Mouse (Mus musculus): ENCODE results near the gene Gm45711. TPM values are rescaled to one million over a fixed set of nuclear protein-coding genes. Genes with fewer than 3 reads are reported as not detected.

Gm45711 gene
- polyA plus RNA-seq, 1 experiment from 2014 or later: not detected

DNA sequence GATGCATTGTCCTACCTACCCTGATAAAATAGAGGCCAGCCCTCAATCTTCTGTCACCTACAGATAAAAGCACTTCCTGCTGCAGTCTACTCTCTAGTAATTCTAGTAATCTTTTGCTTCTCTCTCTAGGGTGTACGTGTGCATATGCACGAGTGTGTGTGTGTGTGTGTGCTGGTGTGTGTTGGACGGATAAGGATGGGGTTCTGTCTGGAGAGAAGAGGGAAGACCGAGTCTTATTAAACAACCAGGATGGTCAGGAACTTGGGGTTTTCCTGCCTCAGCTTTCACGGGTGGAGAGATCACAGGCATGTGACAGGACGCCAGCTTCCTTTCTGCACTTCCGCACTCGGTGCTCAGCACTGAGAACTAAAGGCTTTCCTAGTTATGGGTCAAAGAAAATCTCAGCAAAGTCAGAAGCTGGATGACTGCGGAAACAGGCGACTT lies 70.4 kb downstream of the Gm45711 start:
- 88% methylated on average over 10 of the region's 10 CpGs for WGBS
- H3K4me3 ChIP-seq (replicated peaks; ENCODE audit: low read depth, low read length): no peak overlapping the region
- H3K36me3 ChIP-seq (ENCODE audit: control insufficient read depth, insufficient read depth, low read length): peaks cover 94% of the 10 kb centered on the region
- H3K27ac ChIP-seq (replicated peaks; ENCODE audit: low read depth, low read length): no peak overlapping the region
- ATAC-seq (ENCODE audit: low FRiP score, low TSS enrichment): no peak
- H3K9me3 ChIP-seq (ENCODE audit: control insufficient read depth, low read length): no peaks in the 10 kb centered on the region
- H3K4me2 ChIP-seq (ENCODE audit: low read length): no peak overlapping the region
- no peak for DNase-seq
- no peaks in the 10 kb centered on the region for H3K27me3 ChIP-seq (ENCODE audit: control insufficient read depth, insufficient read depth, low read length)
- H3K9ac ChIP-seq (replicated peaks; ENCODE audit: low read length): no peak overlapping the region
- H3K4me1 ChIP-seq (ENCODE audit: control insufficient read depth, insufficient read depth, low read length): no peaks in the 10 kb centered on the region

DNA sequence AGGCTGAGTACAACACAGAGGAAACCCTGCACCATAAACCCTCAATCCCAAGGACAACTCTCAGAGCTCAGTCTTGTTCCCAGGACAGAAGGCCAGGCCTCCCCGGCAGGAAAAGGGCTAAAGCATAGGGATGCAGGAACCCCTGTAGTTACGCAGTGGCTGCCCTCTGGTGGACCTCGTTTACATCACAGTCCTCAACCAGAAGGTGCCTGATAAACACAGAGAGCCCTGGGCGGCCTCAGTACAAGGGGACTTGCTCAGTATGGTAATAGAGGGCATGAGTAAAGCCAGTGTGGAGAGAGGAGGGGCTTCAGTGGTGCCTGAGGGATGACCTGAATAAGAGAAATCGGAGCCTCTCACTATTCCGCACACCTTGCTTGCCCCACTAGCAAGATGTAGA lies 75.3 kb downstream of the Gm45711 start:
- Histone ChIP-seq H3K27ac (replicated peaks; ENCODE audit: low read depth, low read length) (no peak overlapping the region), H3K9me3 (ENCODE audit: control insufficient read depth, low read length) (no peaks in the 10 kb centered on the region), H3K27me3 (ENCODE audit: control insufficient read depth, insufficient read depth, low read length) (no peaks in the 10 kb centered on the region), H3K4me1 (ENCODE audit: control insufficient read depth, insufficient read depth, low read length) (no peaks in the 10 kb centered on the region), H3K9ac (replicated peaks; ENCODE audit: low read length) (no peak overlapping the region), H3K4me3 (replicated peaks; ENCODE audit: low read depth, low read length) (no peak overlapping the region), H3K4me2 (ENCODE audit: low read length) (no peak overlapping the region), H3K36me3 (ENCODE audit: control insufficient read depth, insufficient read depth, low read length) (peaks cover 92% of the 10 kb centered on the region)
- WGBS: 39% methylated on average over 6 of the region's 6 CpGs
- DNase-seq (peak; percentile 63), ATAC-seq (ENCODE audit: low FRiP score, low TSS enrichment) (peak; percentile 57; the same call in 1 of the 2 replicates)

DNA sequence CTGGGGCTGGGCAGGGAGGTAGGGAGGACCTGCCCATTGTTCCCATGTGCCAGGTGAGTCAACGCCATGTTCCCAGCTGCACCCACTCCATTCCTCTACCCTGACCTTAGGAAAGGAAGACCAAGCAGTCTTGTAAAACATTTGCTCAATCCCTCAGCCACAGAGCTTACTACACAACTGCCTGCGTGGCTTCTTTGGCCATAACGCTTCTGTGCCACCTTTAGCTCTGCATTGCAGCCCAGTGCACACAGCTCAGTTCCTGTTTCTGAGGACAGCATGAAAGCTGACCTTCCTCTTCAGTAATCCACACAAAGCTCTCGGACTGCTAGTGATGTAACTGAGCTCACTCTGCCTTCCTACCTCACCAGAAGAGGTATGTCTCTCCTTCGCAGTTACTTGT lies 77.0 kb downstream of the Gm45711 start:
- Histone ChIP-seq H3K9ac (replicated peaks; ENCODE audit: low read length) (no peak overlapping the region), H3K27ac (replicated peaks; ENCODE audit: low read depth, low read length) (no peak overlapping the region), H3K4me1 (ENCODE audit: control insufficient read depth, insufficient read depth, low read length) (no peaks in the 10 kb centered on the region), H3K27me3 (ENCODE audit: control insufficient read depth, insufficient read depth, low read length) (no peaks in the 10 kb centered on the region), H3K4me2 (ENCODE audit: low read length) (no peak overlapping the region), H3K36me3 (ENCODE audit: control insufficient read depth, insufficient read depth, low read length) (peaks cover 91% of the 10 kb centered on the region), H3K9me3 (ENCODE audit: control insufficient read depth, low read length) (no peaks in the 10 kb centered on the region), H3K4me3 (replicated peaks; ENCODE audit: low read depth, low read length) (no peak overlapping the region)
- no peak for ATAC-seq (ENCODE audit: low FRiP score, low TSS enrichment)
- DNase-seq: no peak
- WGBS: 96% methylated on average over 5 of the region's 5 CpGs

GRCm38 (mm10) chr8:104232039-104232438 lies 77.8 kb downstream of the Gm45711 start:
- peaks cover 91% of the 10 kb centered on the region for H3K36me3 ChIP-seq (ENCODE audit: control insufficient read depth, insufficient read depth, low read length)
- no peaks in the 10 kb centered on the region for H3K9me3 ChIP-seq (ENCODE audit: control insufficient read depth, low read length)
- no peak overlapping the region for H3K27ac ChIP-seq (replicated peaks; ENCODE audit: low read depth, low read length)
- no peak overlapping the region for H3K4me2 ChIP-seq (ENCODE audit: low read length)
- no peaks in the 10 kb centered on the region for H3K4me1 ChIP-seq (ENCODE audit: control insufficient read depth, insufficient read depth, low read length)
- DNase-seq (no peak), ATAC-seq (ENCODE audit: low FRiP score, low TSS enrichment) (no peak)
- no peak overlapping the region for H3K9ac ChIP-seq (replicated peaks; ENCODE audit: low read length)
- no peak overlapping the region for H3K4me3 ChIP-seq (replicated peaks; ENCODE audit: low read depth, low read length)
- no peaks in the 10 kb centered on the region for H3K27me3 ChIP-seq (ENCODE audit: control insufficient read depth, insufficient read depth, low read length)
- 96% methylated on average over 4 of the region's 4 CpGs for WGBS

Other genes starting within 250 kb of the Gm45711 start
- 5.3 and 12.7 TPM in 2 replicates for gene Cdh5, start 208.5 kb downstream of the Gm45711 start, polyA plus RNA-seq (2014; fragmentation: Nextera tagmentation; extraction: Ambion mirVana)
- 6.3 and 8.3 TPM in 2 replicates for gene Bean1, start 139.6 kb downstream of the Gm45711 start, polyA plus RNA-seq (2014; fragmentation: Nextera tagmentation; extraction: Ambion mirVana)
- 43.7 and 56.6 TPM in 2 replicates for gene Tk2, start 61.5 kb downstream of the Gm45711 start, polyA plus RNA-seq (2014; fragmentation: Nextera tagmentation; extraction: Ambion mirVana)
- gene Cklf, start 59.2 kb downstream of the Gm45711 start, polyA plus RNA-seq (2014; fragmentation: Nextera tagmentation; extraction: Ambion mirVana): 30.3 and 31.4 TPM in 2 replicates
- gene Cmtm2a, start 16.9 kb downstream of the Gm45711 start, polyA plus RNA-seq (2014; fragmentation: Nextera tagmentation; extraction: Ambion mirVana): not detected in 2 replicates
- not detected in 2 replicates for gene Cmtm1, start 64 bp upstream of the Gm45711 start, polyA plus RNA-seq (2014; fragmentation: Nextera tagmentation; extraction: Ambion mirVana)
- not detected in 2 replicates for gene Gm11020, start 11.5 kb upstream of the Gm45711 start, polyA plus RNA-seq (2014; fragmentation: Nextera tagmentation; extraction: Ambion mirVana)
- not detected in 2 replicates for gene Cmtm2b, start 12.1 kb upstream of the Gm45711 start, polyA plus RNA-seq (2014; fragmentation: Nextera tagmentation; extraction: Ambion mirVana)
- 28.6 and 36.9 TPM in 2 replicates for gene Cmtm3, start 29.3 kb upstream of the Gm45711 start, polyA plus RNA-seq (2014; fragmentation: Nextera tagmentation; extraction: Ambion mirVana)
- 3.6 and 5.1 TPM in 2 replicates for gene Cmtm4, start 85.7 kb upstream of the Gm45711 start, polyA plus RNA-seq (2014; fragmentation: Nextera tagmentation; extraction: Ambion mirVana)
- gene Dync1li2, start 133.0 kb upstream of the Gm45711 start, polyA plus RNA-seq (2014; fragmentation: Nextera tagmentation; extraction: Ambion mirVana): 69.1 and 103 TPM in 2 replicates
- 0.38 and 0.53 TPM in 2 replicates for gene Terb1, start 199.8 kb upstream of the Gm45711 start, polyA plus RNA-seq (2014; fragmentation: Nextera tagmentation; extraction: Ambion mirVana)
- gene Nae1, start 224.6 kb upstream of the Gm45711 start, polyA plus RNA-seq (2014; fragmentation: Nextera tagmentation; extraction: Ambion mirVana): 113 and 122 TPM in 2 replicates
- gene Car7, start 224.6 kb upstream of the Gm45711 start, polyA plus RNA-seq (2014; fragmentation: Nextera tagmentation; extraction: Ambion mirVana): 2.7 and 3.6 TPM in 2 replicates